Mouse (Mus musculus) B cell, adult 2 months (primary cell): Measurements from ENCODE around the gene Nphp1.

Experiments
- DNase-seq, 2 experiments: peaks; one replicate each; pipeline ENCODE4 v3.0.0; 2022

The Nphp1 gene

DNA sequence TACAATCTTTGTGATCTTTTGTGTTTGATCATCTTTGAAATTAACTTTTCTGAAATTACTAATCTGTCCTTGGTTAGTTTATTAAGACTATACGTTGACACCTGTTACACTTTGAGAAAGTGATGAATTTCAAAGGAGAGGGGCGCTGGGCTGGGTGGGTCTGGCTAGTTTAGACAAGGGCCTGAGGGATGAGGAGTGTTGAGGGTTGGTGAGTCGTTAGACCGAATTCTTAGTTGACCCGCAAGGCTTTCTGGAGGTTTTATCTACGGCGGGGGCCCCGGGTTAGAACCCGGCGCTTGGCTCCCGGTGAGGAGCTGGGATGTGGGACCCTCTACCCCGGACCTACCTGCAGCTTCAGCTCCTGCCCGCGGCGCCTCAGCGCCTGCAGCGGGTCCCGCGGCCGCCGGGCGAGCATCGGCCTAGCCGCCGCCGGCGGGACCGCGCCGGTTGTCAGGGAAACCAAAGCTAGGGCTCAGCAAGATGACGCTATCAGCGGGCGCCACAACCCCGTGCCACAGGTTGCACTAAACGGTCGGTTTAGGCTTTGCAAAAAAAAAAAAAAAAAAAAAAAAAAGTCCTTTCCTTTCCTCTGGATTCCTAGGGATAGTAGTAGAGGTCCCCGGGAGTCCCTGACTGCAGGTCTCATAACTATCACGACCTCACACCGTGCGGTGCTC lies at the start of gene Nphp1:
Gene Nphp1 (minus strand): TSS at position 458 of the 677 bp plus-strand sequence.
- DNase-seq = peak; percentile 89

DNA sequence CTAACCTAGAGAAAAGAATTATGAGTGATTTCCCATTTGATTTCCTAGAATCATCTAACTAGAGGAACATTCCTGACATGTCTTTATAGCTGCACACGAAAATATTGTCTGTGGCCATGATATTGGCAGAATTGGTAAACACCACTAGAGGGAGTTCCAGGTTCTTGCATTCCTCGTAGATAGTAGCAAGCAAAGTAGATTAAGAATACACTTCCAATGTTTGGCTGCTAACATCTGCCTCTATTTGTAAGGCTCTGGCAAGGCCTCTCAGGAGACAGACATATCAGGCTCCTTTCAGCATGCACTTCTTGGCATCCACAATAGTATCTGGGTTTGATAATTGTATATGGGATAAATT lies 44.1 kb upstream of the Nphp1 start:
- DNase-seq = peak; percentile 22 to 28

DNA sequence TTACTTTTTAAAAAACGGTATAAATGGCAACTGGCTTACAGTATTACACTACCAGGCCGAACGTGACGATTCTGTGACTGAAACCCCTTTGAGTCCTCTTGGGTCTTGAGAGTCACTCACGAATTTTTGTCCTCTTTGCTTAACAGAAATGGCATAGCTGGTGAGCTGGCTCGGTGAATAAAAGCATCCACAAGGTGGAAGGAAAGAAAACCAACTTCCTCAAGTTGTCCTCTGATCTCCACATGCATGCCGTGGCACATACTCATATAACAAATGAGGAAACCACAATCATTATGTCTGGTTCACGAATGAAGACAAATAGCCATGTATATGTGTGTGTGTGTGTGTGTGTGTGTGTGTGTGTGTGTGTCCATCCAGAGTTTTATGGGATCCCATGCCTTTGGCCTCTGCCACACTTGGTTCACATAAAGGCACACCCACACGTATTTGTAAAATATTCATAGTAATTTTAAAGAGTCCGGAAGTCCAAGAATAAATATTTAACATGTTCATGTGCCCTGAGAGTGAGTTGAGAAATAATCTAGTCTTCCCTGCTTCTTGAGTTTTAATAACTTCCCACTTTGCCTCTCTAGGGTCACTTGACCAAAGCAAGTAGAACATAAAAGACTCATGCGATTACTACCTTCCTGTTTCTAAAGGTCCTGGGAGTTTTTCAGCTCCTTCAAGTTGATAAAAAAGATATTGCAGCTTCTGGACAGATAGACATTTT lies 43.6 kb upstream of the Nphp1 start:
- no peak for DNase-seq

DNA sequence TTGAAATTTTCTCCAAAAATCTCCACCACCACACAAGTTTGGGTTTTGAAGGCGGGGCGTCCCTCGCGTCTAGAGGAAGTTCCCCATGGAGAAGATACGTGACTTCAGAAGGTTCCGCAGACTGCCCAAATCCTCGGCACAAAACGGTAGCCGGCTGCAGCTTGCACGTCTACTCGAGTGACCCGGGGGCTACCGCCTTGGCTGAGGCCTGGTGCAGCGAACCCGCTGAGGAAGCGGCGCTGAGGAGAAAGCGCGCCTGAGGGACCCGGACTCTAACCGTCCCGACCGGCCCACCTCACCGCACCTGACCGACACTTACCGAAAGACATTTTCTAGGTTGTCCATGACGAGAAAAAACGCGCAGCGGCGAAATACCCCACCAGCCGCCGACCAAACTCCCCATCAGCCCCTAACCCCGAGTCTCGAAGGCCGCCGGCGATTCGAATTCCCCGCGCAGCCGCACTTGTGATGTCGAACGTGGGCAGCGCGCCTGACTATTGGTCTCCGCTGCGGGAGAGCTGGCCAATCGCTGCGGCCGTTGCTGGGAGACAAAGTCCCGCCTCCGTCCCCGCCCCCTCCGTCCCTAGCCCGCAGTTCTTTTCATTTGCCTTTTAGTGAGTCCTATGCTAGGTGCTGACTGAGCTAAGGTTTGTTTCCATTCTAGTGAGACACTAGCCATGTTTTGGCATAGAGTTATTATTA lies 42.9 kb upstream of the Nphp1 start, which contains the start of gene Bub1:
Gene Bub1 (minus strand): TSS at position 465 of the 702 bp plus-strand sequence.
- DNase-seq = peak; percentile 92

DNA sequence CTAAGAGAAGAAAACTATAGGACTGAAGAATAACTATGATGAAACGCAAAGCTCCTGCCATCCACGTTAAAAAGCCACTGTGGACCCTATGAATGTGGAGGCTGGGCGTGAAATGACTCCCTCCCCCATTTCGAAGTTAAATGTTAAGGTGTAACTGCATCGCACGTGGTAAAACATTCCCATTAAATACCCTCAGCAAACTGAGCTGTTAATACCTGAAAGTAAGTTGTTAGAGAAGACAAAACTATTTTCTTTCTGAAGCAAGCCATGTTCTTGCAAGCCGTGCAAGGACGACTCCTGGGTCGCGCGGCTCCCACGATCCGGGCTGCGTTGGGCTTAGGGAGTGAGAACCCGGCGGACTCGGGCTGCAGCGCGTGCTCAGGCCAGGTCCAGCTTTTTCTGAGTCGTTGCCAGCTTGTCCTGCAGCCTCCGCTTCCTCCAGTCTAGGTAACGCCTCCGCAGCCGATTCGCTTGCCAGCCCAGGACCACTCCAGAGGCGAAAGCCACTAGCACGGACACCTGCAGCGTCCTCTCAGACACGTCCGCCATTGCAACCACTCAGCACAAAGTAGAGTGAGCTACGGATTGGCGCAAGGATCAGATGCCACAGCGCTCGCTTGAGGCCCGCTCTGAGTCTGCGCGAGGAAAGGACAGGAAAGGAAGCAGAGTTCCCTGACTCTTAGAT lies 3.4 kb upstream of the Nphp1 start, which contains the start of gene Mtln:
Gene Mtln (minus strand): TSS at position 570 of the 685 bp plus-strand sequence.
- peak; percentile 69 to 70 for DNase-seq

DNA sequence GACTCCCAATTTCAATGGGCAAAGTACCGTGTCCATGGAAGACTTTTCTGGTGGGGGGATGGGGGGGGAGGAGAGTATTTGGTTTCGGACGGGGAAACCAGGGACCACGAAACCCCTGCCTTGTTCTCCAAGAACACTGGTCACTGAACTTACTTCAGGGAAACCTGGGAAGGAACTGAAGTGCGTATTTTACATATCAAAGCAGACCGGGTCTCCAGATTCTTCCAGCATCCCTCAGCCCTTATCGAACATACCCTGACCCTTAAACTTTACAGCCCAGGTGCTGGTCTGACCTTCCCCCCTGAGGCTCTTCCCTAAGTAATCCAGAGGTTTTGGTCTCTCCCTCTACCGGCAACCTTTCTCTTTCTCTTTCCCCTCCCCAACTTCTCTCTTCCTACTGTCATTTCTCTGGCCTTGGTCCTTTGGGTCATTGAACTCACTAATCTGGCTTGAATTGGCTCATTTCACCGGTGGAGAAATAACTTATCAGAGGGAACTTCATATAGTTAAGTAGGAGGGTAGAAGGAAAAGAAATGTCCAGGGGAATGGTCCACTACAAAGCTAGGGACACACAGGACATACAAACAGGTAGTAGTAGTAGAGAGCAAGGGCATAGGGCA lies 1.1 kb upstream of the Nphp1 start:
- no peak for DNase-seq

DNA sequence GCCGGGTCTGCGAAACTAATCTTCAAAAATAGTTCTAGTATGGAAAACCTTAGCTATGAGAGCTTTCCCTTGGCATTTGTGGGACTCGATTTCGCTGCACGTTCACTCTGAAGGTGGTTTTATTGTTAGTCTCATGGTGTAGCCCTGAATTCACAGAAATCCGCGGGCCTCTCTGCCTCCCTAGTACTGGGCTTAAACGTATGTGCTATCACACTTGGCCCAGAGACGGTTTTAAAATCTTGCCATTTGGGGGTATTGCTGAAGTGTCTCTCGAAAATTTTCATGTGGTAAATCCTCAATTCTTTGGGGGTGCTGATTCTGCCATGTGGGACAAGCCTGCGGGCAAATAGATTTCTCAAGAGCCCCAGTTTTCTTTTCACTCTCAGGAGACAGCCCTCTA lies 441 bp upstream of the Nphp1 start:
- peak in 1 of 2 experiments; percentile 18 for DNase-seq

DNA sequence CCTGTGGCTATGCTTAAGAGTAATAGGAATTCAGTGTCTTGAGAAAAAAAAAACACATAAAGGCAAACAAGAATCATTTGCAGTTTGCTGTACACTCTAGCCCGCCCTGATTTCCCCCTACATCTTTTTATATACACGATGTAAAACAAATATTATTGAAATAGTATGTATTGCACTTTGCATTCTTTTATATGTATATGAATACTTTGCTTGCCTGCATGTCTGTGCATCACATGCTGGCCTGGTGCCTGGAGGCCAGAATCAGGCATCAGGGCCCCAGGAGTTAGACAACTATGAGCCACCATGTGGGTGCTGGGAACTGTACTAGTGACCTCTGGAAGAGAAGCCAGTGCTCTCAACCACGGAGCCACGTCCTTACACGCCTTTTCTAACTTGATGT lies 1.5 kb downstream of the Nphp1 start:
- DNase-seq = no peak

DNA sequence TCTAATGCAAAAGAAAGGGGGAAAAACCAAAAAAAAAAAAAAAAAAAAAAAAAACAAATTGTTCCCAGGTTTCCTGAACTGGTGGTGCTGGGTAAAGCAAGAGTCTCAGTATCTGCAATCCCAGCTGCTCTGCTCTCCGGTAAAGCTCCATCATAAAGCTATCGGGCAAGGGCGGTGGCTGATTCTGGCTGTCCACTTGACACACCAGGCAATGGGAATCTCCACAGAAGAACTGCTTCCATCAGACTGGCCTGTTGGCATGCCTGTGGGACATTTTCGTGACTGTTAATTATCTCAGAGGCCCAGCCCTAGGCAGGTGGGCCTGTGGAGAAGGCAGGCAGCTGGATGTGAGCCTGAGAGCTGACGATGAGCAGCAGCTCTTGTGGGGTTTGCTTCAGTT lies 10.2 kb downstream of the Nphp1 start:
- no peak for DNase-seq

DNA sequence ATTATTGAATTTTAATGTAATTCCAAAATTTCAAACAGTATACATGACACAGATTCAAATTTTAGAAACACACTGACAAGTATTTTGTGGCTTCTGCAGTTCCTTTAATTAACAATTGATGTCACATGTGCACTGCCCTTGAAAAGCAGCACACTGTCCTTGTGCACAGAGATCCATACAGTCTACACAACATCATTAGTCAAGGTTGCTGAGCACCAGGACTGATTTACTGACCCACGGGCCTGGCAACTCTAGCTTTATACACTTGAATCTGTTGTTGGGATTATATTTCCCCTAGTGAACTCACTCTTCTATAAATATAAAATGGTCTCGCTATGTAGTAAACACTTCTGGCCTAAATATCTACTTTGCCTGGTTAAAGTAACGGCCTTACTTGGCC lies 13.7 kb downstream of the Nphp1 start:
- no peak for DNase-seq

DNA sequence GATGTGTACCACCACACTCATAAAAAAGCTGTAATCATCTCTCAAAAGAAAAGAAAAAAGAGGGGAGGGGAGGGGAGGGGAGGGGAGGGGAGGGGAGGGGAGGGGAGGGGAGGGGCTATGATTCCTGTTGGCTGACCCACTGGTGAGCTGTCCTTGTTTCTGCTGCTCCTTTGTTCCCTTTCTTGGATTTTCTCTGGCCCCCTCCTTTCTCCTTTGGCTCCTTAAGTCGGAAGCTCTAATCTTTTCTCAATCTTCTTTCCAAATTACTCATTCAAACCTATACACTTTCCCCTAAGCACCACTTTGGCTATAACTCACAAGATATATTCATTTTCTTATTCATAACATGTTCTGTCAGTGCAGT lies 14.1 kb downstream of the Nphp1 start:
- DNase-seq = no peak

DNA sequence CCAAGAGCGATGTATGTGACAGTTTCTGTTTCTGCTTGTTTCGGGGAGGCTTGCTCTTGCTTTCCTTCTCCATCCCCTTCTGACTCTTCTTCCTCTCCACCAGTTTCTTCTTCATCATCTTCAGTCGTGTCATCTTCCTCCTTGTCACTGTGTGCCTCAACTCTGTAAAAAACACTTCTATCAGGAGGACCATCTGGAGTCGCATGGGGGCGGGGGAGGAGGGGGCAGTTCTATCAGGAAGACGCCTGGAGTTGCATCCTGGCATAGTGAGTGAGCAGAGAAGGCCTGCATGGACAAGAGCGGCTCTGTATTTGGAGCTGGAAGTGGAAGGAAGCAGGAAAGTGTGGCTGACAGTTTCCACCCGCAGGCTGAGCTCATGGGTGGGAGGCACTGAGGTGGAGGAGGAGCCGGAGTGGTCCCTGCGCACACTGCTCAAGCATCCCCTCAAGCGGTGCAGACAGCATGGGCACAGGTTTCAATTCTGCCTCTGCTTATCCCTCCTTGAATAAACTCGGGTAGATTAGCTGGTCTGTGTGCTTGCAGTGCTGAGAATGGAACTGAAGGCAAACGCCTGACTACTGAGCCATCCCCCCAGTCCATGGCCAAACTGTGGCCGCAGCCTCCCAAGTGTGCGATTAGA lies 14.6 kb downstream of the Nphp1 start:
- DNase-seq = no peak

DNA sequence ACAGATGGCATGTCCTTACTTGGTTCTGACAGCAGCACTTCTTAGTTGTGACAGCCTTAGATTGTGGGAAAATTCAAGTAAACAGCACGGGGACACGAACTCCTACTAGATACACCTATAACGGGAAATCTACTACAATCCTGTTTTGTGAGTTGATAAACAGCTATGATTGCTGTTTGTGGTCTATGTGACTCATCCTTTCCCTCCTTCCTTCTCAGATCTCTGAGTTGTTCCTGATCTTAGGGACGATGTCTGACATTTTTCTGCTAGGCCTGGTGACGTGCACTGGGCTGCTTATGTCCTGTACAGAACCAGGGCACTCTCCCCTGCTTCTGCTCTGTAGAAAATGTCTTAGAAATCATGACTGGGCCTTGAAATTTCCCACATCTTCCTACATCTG lies 27.1 kb downstream of the Nphp1 start:
- no peak for DNase-seq

DNA sequence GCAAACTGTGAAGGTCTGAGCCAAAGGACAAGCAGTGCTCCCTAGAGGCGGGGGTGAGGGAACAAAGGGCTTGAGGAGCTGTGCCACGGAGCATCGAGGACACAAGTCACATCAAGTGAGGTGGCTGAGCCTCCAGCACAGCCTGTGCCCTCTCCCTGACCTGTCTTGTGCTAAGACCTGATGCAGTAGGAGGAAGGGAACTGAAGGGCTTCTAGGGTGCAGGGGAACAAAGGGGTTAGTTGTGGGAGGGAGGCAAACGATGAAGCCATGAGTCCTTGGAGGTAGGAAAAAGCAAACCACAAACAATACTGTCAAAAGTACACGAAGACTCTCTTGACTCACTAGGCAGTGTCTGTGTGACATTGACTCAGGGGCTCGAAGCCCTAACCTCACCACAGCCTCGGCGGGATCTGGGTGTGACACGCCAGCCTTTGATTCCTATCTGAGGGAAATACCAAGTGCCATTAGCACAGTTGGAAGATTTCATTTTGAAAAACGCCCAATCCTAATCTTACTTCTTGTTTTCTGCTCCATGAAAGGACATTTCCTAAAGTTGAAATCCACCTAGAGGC lies 28.2 kb downstream of the Nphp1 start:
- DNase-seq = no peak

DNA sequence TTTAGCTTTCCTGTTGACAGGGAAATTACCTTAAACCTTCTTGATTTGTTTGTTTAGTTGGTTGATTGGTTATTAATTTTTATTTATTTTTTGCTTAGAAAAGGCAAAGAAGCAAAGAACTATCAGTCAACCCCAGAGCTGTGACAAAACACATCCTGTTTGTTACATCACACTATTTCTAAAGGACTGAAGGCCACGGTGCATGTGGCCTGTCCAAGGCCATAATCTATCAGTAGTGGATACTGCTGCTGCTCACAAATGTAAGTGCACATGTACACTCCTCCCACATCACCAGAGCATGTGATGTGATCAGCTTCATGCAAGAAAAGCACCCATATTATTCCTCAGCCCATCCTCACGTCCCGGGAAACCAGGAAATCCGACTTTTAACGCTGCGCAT lies 28.7 kb downstream of the Nphp1 start:
- DNase-seq = no peak

DNA sequence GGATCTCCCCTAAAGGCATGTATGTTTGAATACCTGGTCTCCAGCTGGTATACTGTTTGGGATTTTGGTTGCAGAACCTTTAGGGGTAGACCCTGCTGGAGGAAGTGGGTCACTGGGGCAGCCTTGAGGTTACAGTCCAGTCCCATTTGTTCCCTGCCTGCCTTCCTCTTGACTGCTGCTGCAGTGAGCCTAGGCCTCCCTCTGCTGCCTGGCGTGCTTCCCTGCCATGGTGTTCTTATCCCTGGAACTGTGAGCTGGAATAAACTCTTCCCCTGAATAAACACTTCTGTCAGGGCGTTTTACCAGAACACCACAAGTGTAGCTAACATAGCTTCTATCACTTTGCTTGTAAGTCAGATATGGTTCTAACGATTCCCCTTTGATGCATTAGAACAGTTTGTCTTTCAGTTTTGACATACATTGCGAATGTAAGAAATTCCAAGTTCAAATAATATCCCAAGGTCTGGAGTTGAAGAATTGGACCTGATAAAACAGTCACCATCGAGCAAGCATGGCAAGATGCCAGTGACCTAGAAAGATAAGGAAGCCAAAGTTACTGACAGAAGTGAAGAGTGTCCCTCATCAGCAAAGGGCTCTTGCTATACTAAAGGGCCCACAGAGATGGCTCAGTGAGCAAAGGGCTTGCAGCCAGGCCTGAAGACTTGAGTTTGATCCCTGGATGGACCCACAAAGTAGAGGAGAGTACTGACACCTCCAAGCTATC lies 29.4 kb downstream of the Nphp1 start:
- DNase-seq = no peak

DNA sequence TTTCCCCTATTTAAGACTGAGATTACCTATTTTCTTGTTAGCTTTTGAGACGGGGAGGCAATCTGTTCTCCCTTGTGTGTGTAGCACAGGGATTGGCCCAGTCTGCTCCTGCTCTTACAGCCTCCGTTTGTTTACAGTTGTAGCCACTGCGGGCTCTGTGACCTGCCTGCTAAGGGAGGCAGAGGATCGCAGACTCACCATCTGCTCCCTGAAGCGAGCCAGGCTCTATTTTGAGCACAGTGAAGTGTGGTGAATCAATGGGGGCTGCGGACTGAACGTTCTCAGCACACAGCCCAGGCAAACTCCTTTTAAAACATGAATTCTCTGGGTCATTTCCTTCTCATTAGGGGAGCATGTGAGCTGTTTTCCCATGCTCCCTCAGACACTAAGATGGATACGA lies 31.5 kb downstream of the Nphp1 start:
- DNase-seq = no peak

DNA sequence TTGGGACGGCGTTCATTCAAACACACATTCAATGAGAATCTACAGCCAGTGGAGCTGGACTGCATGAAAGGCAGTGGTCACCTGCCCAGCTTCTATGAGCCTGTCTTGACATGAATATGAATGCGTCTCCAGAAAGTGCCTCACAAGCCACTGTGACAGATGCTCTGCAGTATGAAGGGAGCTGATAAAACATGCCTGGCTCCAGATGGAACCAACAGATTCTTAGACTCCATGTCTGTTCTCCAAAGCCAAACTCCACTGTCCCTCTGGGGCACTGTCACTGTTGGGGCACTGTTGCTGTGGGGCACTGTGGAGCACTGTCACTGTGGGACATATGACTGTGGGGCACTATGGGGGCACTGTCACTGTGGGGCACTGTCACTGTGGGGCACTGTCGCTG lies 34.6 kb downstream of the Nphp1 start:
- no peak for DNase-seq

DNA sequence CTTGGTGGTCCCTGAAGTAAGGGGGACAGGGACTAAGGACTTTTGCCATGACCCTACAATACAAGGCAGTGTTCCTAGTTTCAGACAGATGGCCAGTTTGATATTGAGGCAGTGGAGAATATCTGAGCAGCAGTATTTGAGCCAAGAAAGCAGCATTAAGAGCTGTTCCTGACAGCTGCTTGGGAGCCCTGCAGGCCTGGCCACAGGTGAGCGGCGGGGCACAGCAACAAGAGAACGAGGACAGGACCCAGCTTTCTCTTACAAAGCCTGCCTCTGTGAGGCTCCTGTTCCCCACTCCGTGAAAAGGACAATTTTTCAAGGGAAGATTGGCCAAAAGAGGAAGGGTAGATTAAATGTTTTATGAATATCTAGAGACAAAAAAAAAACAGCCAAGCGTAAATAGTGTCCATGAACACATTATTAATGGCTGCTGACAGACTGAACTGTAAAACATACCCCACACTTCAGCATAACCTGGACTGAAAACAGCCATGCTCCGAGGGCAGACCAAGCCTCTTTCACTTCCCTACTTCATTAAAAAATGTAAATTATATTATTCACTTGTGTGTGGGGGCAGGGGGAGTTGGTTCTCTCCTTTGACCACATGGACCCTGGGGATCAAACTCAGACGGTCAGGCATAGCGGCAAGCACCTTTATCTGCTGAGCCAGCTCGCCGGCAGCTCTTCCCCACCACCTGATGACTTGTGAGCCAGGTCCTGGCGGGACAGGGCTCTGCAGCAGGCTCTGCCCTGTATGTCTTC lies 36.7 kb downstream of the Nphp1 start:
- DNase-seq = peak; percentile 32 to 33

DNA sequence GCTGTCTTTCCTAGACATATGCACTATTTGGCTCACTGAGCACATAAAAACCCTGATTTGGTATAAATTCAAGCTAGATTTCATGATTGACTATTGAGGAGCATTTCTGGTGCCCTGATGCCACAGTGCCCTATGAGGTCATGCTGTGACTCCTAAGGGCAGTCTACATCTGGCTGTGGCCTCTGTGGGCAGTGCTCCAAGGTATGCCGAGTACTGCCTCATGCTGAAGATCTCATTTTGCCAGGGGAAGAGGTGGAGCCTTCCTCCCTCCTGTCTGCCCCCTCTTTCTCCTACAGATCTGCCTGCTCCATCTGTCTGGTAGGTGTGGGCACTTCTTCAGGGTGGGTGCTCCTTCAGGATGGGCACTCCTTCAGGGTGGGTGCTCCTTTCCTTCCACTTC lies 39.3 kb downstream of the Nphp1 start:
- DNase-seq = no peak

DNA sequence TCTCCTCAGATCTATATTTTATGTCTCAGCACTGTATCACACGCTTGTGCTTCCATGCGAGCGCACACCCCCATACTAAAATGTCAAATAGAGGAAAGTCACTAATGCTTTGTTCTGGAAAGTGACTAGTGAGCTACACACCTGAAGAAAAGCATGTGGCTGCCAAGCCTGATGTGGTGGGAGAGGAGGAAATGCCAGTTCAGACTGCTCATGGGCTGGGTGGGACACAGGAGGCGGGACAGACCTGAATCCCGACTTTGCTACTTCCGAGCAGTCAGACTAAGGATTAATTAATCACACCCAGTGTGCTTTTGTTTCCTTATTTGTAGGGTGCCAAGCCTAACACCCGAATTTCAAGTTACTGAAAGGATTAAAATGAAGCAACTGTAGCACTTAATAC lies 40.4 kb downstream of the Nphp1 start:
- no peak for DNase-seq
